Mouse (Mus musculus) midbrain, embryonic 13.5 days (tissue): ENCODE measurements around the gene Nicn1. TPM values are rescaled to one million over a fixed set of nuclear protein-coding genes. Genes with fewer than 3 reads are reported as not detected.
A peak's percentile ranks its signal among the peaks of the same experiment; 100 is the strongest.

Experiments used
- ATAC-seq: fragments of 200-750 bp; cut with Nextera tagmentation; 2 replicates; pipeline ENCODE4 v1.8.0; 2017; ENCODE audit warnings: mild to moderate bottlenecking, moderate TSS enrichment, moderate library complexity
- H3K27ac ChIP-seq: fragments of 300-500 bp; sonication (generic); 2 replicates; pipeline ENCODE4 v1.5.1; 2015; ENCODE audit warnings: inconsistent platforms, mild to moderate bottlenecking, moderate library complexity
- H3K27me3 ChIP-seq: fragments of 300-500 bp; sonication (generic); 2 replicates; pipeline ENCODE4 v1.6.1; 2015; ENCODE audit warnings: mild to moderate bottlenecking, inconsistent platforms
- H3K36me3 ChIP-seq: fragments of 300-500 bp; sonication (generic); 2 replicates; pipeline ENCODE4 v1.6.1; 2015; ENCODE audit warnings: mild to moderate bottlenecking, inconsistent platforms
- H3K4me1 ChIP-seq: fragments of 300-500 bp; sonication (generic); replicated peaks from 2 replicates; pipeline ENCODE4 v1.6.1; 2015; ENCODE audit warnings: inconsistent platforms
- H3K4me2 ChIP-seq: fragments of 300-500 bp; sonication (generic); replicated peaks from 2 replicates; pipeline ENCODE4 v1.6.1; 2015; ENCODE audit warnings: moderate library complexity, mild to moderate bottlenecking, inconsistent platforms
- H3K4me3 ChIP-seq: fragments of 300-500 bp; sonication (generic); replicated peaks from 2 replicates; pipeline ENCODE4 v1.5.1; 2015; ENCODE audit warnings: mild to moderate bottlenecking, inconsistent platforms
- H3K9ac ChIP-seq: fragments of 300-500 bp; sonication (generic); replicated peaks from 2 replicates; pipeline ENCODE4 v1.6.1; 2015; ENCODE audit warnings: mild to moderate bottlenecking, inconsistent platforms
- H3K9me3 ChIP-seq: fragments of 300-500 bp; sonication (generic); 2 replicates; pipeline ENCODE4 v1.6.1; 2016; ENCODE audit warnings: mild to moderate bottlenecking, inconsistent platforms
- WGBS: fragments of 180-500 bp; shearing (Covaris S2); methylation state at CpG from one replicate; pipeline ENCODE4 v1.1.7; 2015; 5-methylcytosine and 5-hydroxymethylcytosine counted together
- polyA plus RNA-seq: library from polyadenylated mRNA; unstranded; fragments of >200 nt; fragmentation: Nextera tagmentation; extraction: Ambion mirVana; gene quantifications from 2 replicates; pipeline ENCODE4 v1.2.1, GENCODE M21; 2015

Nicn1 gene
- 118 TPM in 2 replicates for polyA plus RNA-seq

DNA sequence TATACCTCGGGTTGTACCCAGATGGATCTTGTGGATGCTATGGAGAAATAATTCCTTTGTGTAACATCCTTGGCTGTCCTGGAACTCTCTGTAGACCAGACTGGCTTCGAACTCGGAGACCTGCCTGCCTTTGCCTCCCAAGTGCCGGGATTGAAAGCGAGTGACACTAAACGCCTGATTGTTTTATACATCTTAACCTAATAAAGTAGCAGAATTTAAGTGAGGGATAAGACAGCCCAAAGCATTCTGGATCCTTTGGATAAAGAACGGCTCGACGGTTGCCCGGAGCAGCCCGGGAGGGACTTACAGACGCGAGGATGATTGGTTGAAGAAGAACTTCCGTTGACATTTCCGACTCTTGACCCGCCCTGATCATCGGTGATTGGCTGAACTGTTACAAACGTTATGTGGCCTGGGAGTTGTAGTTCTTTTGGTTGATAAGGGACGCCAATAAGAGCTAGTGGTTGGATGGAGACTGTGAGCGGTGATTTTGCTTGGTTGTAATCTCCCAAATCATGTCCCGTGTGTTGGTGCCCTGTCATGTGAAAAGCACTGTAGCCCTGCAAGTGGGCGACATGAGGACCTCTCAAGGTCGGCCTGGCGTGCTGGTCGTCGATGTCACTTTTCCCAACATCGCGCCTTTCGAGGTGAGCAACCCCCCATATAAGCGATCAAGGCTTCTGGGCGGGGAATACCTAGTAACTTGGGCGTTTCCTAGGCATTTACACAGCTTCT, at the start of gene Nicn1:
Gene Nicn1, plus strand, starts transcription at position 414 of the 735 bp plus-strand sequence.
- ATAC-seq = peak; percentile 98
- 1% methylated on average over 32 of the region's 32 CpGs for WGBS
- Histone ChIP-seq H3K9me3 (no peaks in the 10 kb centered on the region), H3K4me2 (peak within 1 kb of the TSS; percentile 66), H3K4me1 (peaks cover 14% of the 10 kb centered on the region), H3K27ac (peak within 1 kb of the TSS; percentile 88), H3K36me3 (peaks cover 20% of the 10 kb centered on the region), H3K9ac (peak within 1 kb of the TSS; percentile 70), H3K4me3 (peak within 1 kb of the TSS; percentile 66), H3K27me3 (no peaks in the 10 kb centered on the region)

DNA sequence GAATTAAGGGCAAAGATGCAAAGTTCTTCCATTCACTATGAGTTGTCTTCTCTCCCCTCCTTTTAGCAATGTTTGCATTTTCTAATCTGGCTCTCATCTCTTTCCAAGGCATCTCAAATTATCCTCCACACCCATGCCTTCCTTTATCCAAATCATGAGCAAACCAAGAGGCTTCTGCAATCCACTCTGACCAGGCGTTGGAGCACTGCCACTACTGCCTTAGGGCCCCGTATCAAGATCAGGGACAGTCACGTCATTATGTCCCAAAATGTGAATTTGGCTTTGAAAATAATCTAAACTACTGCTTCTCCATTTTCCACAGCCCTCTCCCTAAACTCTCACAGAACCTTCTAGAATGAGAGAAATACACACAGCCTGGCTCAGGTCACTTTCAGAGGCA, 45.7 kb upstream of the Nicn1 start:
- Histone ChIP-seq H3K27ac (no peak overlapping the region), H3K4me1 (no peaks in the 10 kb centered on the region), H3K27me3 (no peaks in the 10 kb centered on the region), H3K36me3 (peaks cover 21% of the 10 kb centered on the region), H3K4me2 (no peak overlapping the region), H3K9ac (no peak overlapping the region), H3K4me3 (no peak overlapping the region), H3K9me3 (no peaks in the 10 kb centered on the region)
- 97% methylated on average over 3 of the region's 3 CpGs for WGBS
- no peak for ATAC-seq

DNA sequence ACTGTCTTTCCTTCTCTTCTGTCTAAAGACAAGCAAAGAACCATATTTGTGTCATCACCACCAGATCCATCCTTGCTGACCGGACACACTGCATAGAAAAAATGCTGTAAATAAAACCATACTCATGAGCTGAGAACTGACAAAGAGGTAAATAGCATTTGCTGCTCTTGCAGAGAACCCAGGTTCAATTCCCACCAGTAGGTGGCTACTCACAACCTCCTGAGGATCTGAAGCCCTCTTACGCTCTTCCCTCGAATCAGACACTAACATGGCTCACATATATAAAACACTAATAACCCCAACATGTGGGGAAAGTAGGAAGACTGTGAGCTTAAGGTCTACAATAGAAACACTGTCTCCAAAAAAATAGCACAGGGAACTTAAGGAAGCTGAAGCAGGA, 45.2 kb upstream of the Nicn1 start:
- no peak overlapping the region for H3K27ac ChIP-seq
- no peak for ATAC-seq
- WGBS = 80% methylated on average over 3 of the region's 3 CpGs

DNA sequence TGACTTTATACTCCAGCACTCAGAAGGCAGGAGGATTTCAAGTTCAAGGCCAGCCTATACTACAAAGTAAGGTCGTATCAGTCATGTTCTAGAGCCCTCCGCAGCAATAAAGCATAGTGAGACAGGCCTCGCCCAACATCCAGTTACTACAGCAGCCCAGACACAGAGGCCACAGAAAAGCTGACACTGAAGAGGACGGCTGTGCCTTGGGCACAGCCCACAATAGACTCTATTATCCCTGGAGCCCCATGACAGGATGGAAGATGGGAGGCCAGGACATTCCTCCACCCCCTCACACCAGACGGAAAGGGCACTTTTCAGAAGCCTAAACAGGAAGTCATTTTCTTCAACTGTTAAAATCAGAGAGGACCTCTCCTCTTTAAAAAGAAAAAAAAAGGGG, 41.3 kb upstream of the Nicn1 start:
- H3K4me1 ChIP-seq = no peaks in the 10 kb centered on the region
- H3K9ac ChIP-seq = no peak overlapping the region
- H3K4me3 ChIP-seq = no peak overlapping the region
- no peaks in the 10 kb centered on the region for H3K27me3 ChIP-seq
- no peak overlapping the region for H3K27ac ChIP-seq
- peaks cover 31% of the 10 kb centered on the region for H3K36me3 ChIP-seq
- no peak overlapping the region for H3K4me2 ChIP-seq
- ATAC-seq = no peak
- 74% methylated on average over 5 of the region's 5 CpGs for WGBS
- no peaks in the 10 kb centered on the region for H3K9me3 ChIP-seq

More for the DNA sequence above, 45.2 kb upstream of the Nicn1 start:
- Histone ChIP-seq H3K36me3 (peaks cover 18% of the 10 kb centered on the region), H3K4me3 (no peak overlapping the region), H3K9ac (no peak overlapping the region), H3K9me3 (no peaks in the 10 kb centered on the region), H3K27me3 (no peaks in the 10 kb centered on the region), H3K4me1 (no peaks in the 10 kb centered on the region), H3K4me2 (no peak overlapping the region)

DNA sequence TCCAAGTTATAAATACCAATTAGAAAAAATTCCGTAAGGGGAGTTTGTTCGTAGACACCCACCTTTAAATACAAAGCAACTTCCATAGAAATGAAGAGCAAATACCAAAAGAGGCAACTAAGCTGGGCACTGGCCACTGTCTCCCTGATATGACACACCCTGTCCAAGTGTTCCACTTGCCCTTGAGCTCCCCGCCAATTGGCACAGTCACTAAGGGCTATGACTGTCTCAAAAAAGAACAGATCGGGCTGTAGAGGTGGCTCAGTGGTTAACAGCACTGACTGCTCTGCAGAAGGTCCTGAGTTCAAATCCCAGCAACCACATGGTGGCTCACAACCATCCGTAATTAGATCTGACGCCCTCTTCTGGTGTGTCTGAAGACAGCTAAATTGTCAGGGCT, 38.4 kb upstream of the Nicn1 start:
- Histone ChIP-seq H3K27me3 (no peaks in the 10 kb centered on the region), H3K4me1 (no peaks in the 10 kb centered on the region), H3K27ac (no peak overlapping the region), H3K36me3 (peaks cover 28% of the 10 kb centered on the region), H3K9ac (no peak overlapping the region), H3K4me3 (no peak overlapping the region), H3K9me3 (no peaks in the 10 kb centered on the region), H3K4me2 (no peak overlapping the region)
- no peak for ATAC-seq
- 92% methylated on average over 6 of the region's 6 CpGs for WGBS

- Histone ChIP-seq H3K4me2 (no peak overlapping the region), H3K9me3 (no peaks in the 10 kb centered on the region), H3K27me3 (no peaks in the 10 kb centered on the region), H3K36me3 (peaks cover 26% of the 10 kb centered on the region), H3K27ac (no peak overlapping the region), H3K4me3 (no peak overlapping the region), H3K4me1 (no peaks in the 10 kb centered on the region), H3K9ac (no peak overlapping the region)
- ATAC-seq = no peak
- 98% methylated on average over 7 of the region's 7 CpGs for WGBS
Measured at GRCm38 (mm10) chr9:108252766-108253165, 37.5 kb upstream of the Nicn1 start.

DNA sequence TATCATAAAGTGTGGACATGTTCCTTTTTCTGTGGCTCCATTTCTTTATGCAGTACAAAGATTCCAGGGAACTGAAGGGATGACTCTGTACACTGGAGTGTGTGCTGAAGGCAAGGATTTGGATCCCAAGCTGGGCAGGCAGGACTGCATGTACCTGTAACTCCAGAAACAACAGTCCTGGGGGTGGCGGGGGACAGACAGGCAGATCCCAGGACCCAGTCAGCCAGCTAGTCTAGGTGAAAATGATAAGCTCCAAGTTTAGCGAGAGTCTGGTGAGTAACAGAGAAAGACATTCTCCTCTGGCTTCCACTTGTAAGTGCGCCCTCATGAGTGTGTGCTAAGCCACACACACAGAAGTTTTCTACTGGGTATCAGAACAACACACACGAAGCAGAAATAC, 29.7 kb upstream of the Nicn1 start:
- Histone ChIP-seq H3K4me2 (no peak overlapping the region), H3K9ac (no peak overlapping the region), H3K4me3 (no peak overlapping the region), H3K4me1 (peaks cover 28% of the 10 kb centered on the region), H3K9me3 (no peaks in the 10 kb centered on the region), H3K36me3 (no peaks in the 10 kb centered on the region), H3K27me3 (no peaks in the 10 kb centered on the region), H3K27ac (no peak overlapping the region)
- 89% methylated on average over 4 of the region's 4 CpGs for WGBS
- no peak for ATAC-seq

- Histone ChIP-seq H3K27me3 (no peaks in the 10 kb centered on the region), H3K4me1 (peaks cover 28% of the 10 kb centered on the region), H3K9ac (0 out of 2 replicates have a peak overlapping the region, but pooled peaks have one; percentile 15), H3K4me2 (peak overlapping the region; percentile 83), H3K9me3 (no peaks in the 10 kb centered on the region), H3K4me3 (peak overlapping the region; percentile 98; the same call in 1 of the 2 replicates), H3K36me3 (no peaks in the 10 kb centered on the region), H3K27ac (no peak overlapping the region)
- WGBS = 82% methylated on average over 7 of the region's 7 CpGs
- no peak for ATAC-seq
Measured at GRCm38 (mm10) chr9:108261865-108262264, 28.4 kb upstream of the Nicn1 start.

DNA sequence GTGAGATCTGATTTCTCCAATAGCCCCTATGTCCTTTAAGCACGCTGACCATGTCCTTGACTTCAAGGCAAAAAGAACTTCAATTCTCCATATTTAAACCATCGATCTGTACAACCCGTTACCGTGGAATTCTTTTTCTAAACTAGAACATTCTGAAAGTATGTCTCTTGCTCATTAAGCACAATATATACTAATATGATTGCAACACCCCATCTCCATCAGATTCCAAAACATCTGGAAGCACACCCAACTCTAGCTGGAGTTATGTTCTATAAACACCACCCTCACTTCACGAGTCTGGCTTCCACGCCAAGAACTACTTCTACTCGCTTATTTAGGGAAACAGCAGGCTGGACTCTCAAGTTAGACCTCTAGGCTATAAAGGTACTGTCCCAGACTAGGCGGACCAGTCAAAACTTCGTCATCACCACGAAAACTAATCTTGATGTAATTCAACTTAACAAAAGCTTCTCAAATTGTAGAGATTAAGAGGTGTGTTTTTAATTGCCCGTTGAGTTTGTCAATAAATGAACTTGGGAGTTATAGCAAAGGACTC, 27.7 kb upstream of the Nicn1 start:
- H3K9me3 ChIP-seq = no peaks in the 10 kb centered on the region
- H3K9ac ChIP-seq = peak overlapping the region; percentile 86
- WGBS = 43% methylated on average over 11 of the region's 11 CpGs
- peak overlapping the region; percentile 98 for H3K4me3 ChIP-seq
- H3K4me2 ChIP-seq = peak overlapping the region; percentile 83
- H3K36me3 ChIP-seq = no peaks in the 10 kb centered on the region
- H3K27ac ChIP-seq = peak overlapping the region; percentile 94
- H3K4me1 ChIP-seq = peaks cover 28% of the 10 kb centered on the region
- ATAC-seq = no peak
- no peaks in the 10 kb centered on the region for H3K27me3 ChIP-seq

GRCm38 (mm10) chr9:108263131-108263681, 27.0 kb upstream of the Nicn1 start:
- Histone ChIP-seq H3K9ac (peak overlapping the region; percentile 86), H3K4me2 (peak overlapping the region; percentile 83), H3K9me3 (no peaks in the 10 kb centered on the region), H3K27ac (peak overlapping the region; percentile 94), H3K4me3 (peak overlapping the region; percentile 98), H3K36me3 (no peaks in the 10 kb centered on the region), H3K4me1 (peaks cover 28% of the 10 kb centered on the region), H3K27me3 (no peaks in the 10 kb centered on the region)
- under 1% methylated on average over 53 of the region's 62 CpGs for WGBS
- peak; percentile 73 for ATAC-seq

GRCm38 (mm10) chr9:108263690-108264190, 26.5 kb upstream of the Nicn1 start, which contains the start of gene Dag1:
Gene Dag1, minus strand, starts transcription at chr9:108263958.
- peak; percentile 99 for ATAC-seq

More at GRCm38 (mm10) chr9:108263690-108264190, 26.5 kb upstream of the Nicn1 start, which contains the start of gene Dag1:
- no peaks in the 10 kb centered on the region for H3K36me3 ChIP-seq
- H3K4me3 ChIP-seq = peak within 1 kb of the TSS; percentile 98
- H3K9me3 ChIP-seq = no peaks in the 10 kb centered on the region
- peaks cover 28% of the 10 kb centered on the region for H3K4me1 ChIP-seq
- peak within 1 kb of the TSS; percentile 83 for H3K4me2 ChIP-seq
- peak within 1 kb of the TSS; percentile 94 for H3K27ac ChIP-seq
- WGBS = under 1% methylated on average over 62 of the region's 71 CpGs
- H3K27me3 ChIP-seq = no peaks in the 10 kb centered on the region
- H3K9ac ChIP-seq = peak within 1 kb of the TSS; percentile 86
